Mouse (Mus musculus) liver, embryonic 15.5 days (tissue): ENCODE data around the gene Slc17a8. TPM values are rescaled to one million over a fixed set of nuclear protein-coding genes. Genes with fewer than 3 reads are reported as not detected.
"Not testable (repeated sequence)": the region's sequence is repeated elsewhere in the genome, so short reads cannot be mapped to it uniquely, and the experiment has no call there.

ENCODE experiments used
- ATAC-seq: fragments of 200-750 bp; cut with Nextera tagmentation; 2 replicates; pipeline ENCODE4 v1.8.0; 2017; ENCODE audit warnings: moderate number of reproducible peaks, mild to moderate bottlenecking, moderate library complexity; ENCODE audit not compliant: insufficient read depth
- H3K27ac ChIP-seq: fragments of 300-500 bp; sonication (generic); replicated peaks from 2 replicates; pipeline ENCODE4 v1.5.1; 2015; ENCODE audit warnings: mild to moderate bottlenecking, inconsistent platforms
- H3K27me3 ChIP-seq: fragments of 300-500 bp; sonication (generic); 2 replicates; pipeline ENCODE4 v1.6.1; 2015; ENCODE audit warnings: mild to moderate bottlenecking, inconsistent platforms
- H3K36me3 ChIP-seq: fragments of 300-500 bp; sonication (generic); replicated peaks from 2 replicates; pipeline ENCODE4 v1.6.1; 2015; ENCODE audit warnings: moderate library complexity, mild to moderate bottlenecking, inconsistent platforms
- H3K4me1 ChIP-seq: fragments of 300-500 bp; sonication (generic); replicated peaks from 2 replicates; pipeline ENCODE4 v1.6.1; 2015; ENCODE audit warnings: inconsistent platforms
- H3K4me2 ChIP-seq: fragments of 300-500 bp; sonication (generic); 2 replicates; pipeline ENCODE4 v1.6.1; 2015; ENCODE audit warnings: moderate library complexity, mild to moderate bottlenecking, inconsistent platforms
- H3K4me3 ChIP-seq: fragments of 300-500 bp; sonication (generic); replicated peaks from 2 replicates; pipeline ENCODE4 v1.5.1; 2015; ENCODE audit warnings: mild to moderate bottlenecking, inconsistent platforms
- H3K9ac ChIP-seq: fragments of 300-500 bp; sonication (generic); 2 replicates; pipeline ENCODE4 v1.6.1; 2015; ENCODE audit warnings: moderate library complexity, mild to moderate bottlenecking, inconsistent platforms
- H3K9me3 ChIP-seq: fragments of 300-500 bp; sonication (generic); replicated peaks from 2 replicates; pipeline ENCODE4 v1.6.1; 2016; ENCODE audit warnings: inconsistent platforms
- WGBS: fragments of 180-500 bp; shearing (Covaris S2); methylation state at CpG from one replicate; pipeline ENCODE4 v1.1.7; 2015; ENCODE audit warnings: mixed read lengths; ENCODE audit not compliant: insufficient replicate concordance; 5-methylcytosine and 5-hydroxymethylcytosine counted together
- polyA plus RNA-seq: library from polyadenylated mRNA; unstranded; fragments of >200 nt; fragmentation: Nextera tagmentation; extraction: Ambion mirVana; gene quantifications from 2 replicates; pipeline ENCODE4 v1.2.1, GENCODE M21; 2015

Slc17a8 gene
- polyA plus RNA-seq = 0.02 and 0.14 TPM in 2 replicates

DNA sequence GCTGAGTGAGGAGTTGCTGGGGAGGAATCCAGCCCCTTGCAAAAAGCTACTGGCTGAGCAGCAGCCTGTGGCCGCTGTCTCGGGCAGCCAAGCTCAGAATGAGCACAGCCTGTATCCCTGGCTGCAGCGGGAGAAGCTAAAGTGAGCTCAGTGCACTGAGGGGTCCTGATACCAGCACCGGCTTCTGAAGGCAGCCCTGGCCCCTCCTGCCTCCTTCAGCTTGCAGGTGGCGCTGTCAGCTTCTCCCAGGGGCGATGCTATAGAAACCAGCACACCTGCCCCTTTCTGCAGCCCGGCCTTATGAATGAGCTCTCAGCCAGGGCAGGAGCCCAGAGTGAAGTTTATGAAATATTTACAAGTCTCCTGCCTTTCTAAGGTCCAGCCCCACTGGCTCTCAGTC lies at the start of gene Slc17a8:
Gene Slc17a8, minus strand, starts transcription at position 125 of the 400 bp plus-strand sequence.
- Histone ChIP-seq H3K4me1 (no peaks in the 10 kb centered on the region), H3K4me2 (no peak within 1 kb of the TSS), H3K27me3 (peaks cover 3% of the 10 kb centered on the region; the same call in 1 of the 2 replicates), H3K36me3 (no peaks in the 10 kb centered on the region), H3K9ac (no peak within 1 kb of the TSS), H3K4me3 (no peak within 1 kb of the TSS), H3K27ac (no peak within 1 kb of the TSS), H3K9me3 (no peaks in the 10 kb centered on the region)
- WGBS = 55% methylated on average over 7 of the region's 7 CpGs
- ATAC-seq = no peak

DNA sequence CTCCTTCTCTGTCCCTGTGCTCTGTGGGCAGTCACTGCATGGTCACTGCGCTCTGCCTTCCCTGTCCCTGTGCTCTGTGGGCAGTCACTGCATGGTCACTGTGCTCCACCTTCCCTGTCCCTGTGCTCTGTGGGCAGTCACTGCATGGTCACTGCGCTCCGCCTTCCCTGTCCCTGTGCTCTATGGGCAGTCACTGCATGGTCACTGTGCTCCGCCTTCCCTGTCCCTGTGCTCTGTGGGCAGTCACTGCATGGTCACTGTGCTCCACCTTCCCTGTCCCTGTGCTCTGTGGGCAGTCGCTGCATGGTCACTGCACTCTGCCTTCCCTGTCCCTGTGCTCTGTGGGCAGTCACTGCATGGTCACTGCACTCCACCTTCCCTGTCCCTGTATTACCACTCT lies 49.3 kb upstream of the Slc17a8 start:
- ATAC-seq, H3K4me3 ChIP-seq, H3K9ac ChIP-seq, H3K4me2 ChIP-seq, H3K27ac ChIP-seq, H3K4me1 ChIP-seq, H3K9me3 ChIP-seq, H3K27me3 ChIP-seq: not testable (repeated sequence)
- peaks cover 12% of the 10 kb centered on the region; the same call in 1 of the 2 replicates for H3K36me3 ChIP-seq
- 87% methylated on average over 5 of the region's 5 CpGs for WGBS

DNA sequence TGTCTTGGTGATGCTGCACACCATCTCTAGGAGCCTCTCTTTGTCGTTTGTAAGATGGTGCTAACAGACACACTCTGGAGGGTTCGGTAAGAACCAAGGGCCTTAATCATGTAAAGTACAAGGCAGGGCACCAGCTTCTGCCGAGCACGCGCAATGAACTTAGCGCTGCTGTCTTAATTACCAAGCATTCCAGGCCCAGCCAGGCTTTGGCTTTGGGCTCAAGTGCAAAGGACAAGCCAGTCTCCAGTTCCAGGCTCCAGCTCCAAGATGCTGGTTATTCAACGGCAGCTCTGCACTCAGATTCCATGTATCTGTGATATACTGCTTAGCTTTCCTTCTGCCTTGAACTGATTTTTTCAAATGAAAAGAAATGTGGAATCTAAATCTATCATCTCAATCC lies 46.5 kb upstream of the Slc17a8 start:
- no peak overlapping the region for H3K9ac ChIP-seq
- no peak for ATAC-seq
- H3K27me3 ChIP-seq = no peaks in the 10 kb centered on the region
- H3K4me1 ChIP-seq = no peaks in the 10 kb centered on the region
- H3K27ac ChIP-seq = no peak overlapping the region
- no peak overlapping the region for H3K4me2 ChIP-seq
- H3K9me3 ChIP-seq = no peaks in the 10 kb centered on the region
- H3K4me3 ChIP-seq = no peak overlapping the region
- H3K36me3 ChIP-seq = peaks cover 12% of the 10 kb centered on the region; the same call in 1 of the 2 replicates
- WGBS = 86% methylated on average over 7 of the region's 7 CpGs

DNA sequence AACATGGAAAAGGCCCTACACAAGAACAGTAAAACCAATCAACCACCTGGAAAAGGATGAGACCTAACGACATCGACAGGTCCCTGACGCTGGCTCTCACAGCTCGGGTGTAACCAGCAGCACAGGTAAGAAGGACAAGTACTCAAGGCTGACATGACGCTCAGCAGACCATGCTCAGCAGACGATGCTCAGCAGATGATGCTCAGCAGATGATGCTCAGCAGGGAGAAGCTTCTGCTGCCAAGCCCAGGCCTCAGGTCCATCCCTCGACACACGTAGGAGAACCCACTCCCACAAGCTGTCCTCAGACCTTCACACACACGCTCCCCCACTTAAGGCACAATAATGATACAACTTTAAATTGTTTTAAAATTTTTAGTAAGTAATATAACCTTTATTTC lies 44.6 kb upstream of the Slc17a8 start:
- WGBS = 84% methylated on average over 9 of the region's 9 CpGs

DNA sequence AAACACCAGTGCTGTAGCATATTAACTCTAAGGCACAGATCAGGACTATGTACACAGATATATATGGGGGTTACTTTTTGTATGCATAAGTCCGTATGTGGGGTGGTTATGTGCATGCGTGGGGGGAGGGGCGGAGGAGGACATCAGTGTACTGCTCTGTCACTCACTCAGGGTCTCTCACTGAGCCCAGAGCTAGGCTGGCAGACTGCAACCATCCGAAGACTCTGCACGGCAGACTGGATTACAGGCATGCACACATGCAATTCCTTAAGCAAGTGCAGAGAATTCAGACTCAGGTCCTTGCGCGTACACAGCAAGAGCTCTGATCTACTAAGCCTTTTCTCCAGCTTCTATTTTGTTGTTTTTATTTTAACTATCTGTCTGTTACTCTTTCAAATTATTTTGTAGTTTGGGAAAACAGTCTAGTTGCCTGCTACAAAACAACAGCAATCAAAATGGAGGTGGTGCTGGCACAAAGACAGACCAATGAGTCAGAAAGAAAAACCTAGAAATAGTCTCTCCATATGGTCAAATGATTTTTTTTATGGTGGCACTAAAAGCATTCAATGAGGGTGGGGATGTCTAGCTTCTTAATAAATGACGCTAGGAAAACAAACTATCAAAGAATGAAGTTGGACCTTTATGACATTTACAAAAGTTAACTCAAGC lies 44.1 kb upstream of the Slc17a8 start:
- no peak overlapping the region for H3K9ac ChIP-seq
- WGBS = 84% methylated on average over 8 of the region's 8 CpGs

More for the DNA sequence above, 44.6 kb upstream of the Slc17a8 start:
- Histone ChIP-seq H3K9me3 (no peaks in the 10 kb centered on the region), H3K4me2 (no peak overlapping the region), H3K36me3 (peaks cover 24% of the 10 kb centered on the region), H3K27me3 (no peaks in the 10 kb centered on the region), H3K4me1 (no peaks in the 10 kb centered on the region), H3K4me3 (no peak overlapping the region), H3K27ac (no peak overlapping the region), H3K9ac (no peak overlapping the region)
- ATAC-seq = no peak

DNA sequence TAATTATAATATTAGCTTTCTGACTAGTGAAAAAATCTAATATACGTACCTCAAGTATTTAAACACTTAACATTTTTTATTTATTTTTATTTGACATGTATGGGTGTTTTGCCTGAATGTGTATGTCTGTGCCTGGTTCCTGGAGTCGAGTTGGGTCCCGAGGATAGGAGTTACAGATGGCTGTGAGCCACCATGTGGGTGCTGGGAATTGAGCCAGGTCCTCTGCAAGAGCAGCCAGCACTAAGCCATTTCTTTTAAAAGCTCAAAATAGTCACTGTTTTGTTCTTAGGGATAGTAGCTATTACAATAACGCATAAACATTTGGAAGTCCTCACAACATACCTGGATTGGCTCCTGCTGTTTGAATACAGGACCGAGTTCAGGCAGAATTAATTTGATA lies 35.3 kb upstream of the Slc17a8 start:
- no peaks in the 10 kb centered on the region for H3K4me1 ChIP-seq
- no peak overlapping the region for H3K4me2 ChIP-seq
- ATAC-seq = no peak
- no peak overlapping the region for H3K4me3 ChIP-seq
- H3K9ac ChIP-seq = no peak overlapping the region
- peaks cover 72% of the 10 kb centered on the region for H3K36me3 ChIP-seq
- H3K27ac ChIP-seq = no peak overlapping the region
- whole genome bisulfite sequencing = 77% methylated on average over 5 of the region's 5 CpGs
- H3K9me3 ChIP-seq = no peaks in the 10 kb centered on the region
- H3K27me3 ChIP-seq = no peaks in the 10 kb centered on the region

More for the DNA sequence above, 44.1 kb upstream of the Slc17a8 start:
- H3K4me1 ChIP-seq = no peaks in the 10 kb centered on the region
- no peak overlapping the region for H3K4me2 ChIP-seq
- H3K36me3 ChIP-seq = peaks cover 30% of the 10 kb centered on the region
- no peak overlapping the region for H3K27ac ChIP-seq
- H3K4me3 ChIP-seq = no peak overlapping the region
- no peak for ATAC-seq
- H3K27me3 ChIP-seq = no peaks in the 10 kb centered on the region
- H3K9me3 ChIP-seq = no peaks in the 10 kb centered on the region

DNA sequence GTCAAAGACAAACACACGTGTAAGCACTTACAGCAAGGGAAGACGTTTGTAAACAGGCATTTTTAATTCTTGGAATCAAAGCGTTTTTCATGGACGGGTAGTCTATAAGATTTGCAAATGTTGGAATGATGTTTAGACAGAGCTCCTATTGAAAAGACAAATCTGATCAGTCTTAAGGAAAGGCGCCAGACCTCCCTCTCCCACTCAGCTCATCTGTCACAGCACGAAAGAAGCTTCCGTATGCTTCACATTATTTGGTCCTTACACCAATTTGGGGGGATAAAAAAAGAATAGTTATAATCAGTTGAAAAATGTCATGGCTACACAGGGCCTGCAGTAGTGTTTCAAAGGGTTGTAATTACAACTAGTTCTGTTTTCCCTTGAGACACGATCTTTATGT lies 31.9 kb upstream of the Slc17a8 start:
- 78% methylated on average over 8 of the region's 8 CpGs for WGBS
- ATAC-seq = no peak
- H3K27me3 ChIP-seq = no peaks in the 10 kb centered on the region
- H3K4me3 ChIP-seq = no peak overlapping the region
- no peak overlapping the region for H3K4me2 ChIP-seq
- H3K9ac ChIP-seq = no peak overlapping the region
- no peak overlapping the region for H3K27ac ChIP-seq
- peaks cover 60% of the 10 kb centered on the region for H3K36me3 ChIP-seq
- no peaks in the 10 kb centered on the region for H3K9me3 ChIP-seq
- H3K4me1 ChIP-seq = no peaks in the 10 kb centered on the region

DNA sequence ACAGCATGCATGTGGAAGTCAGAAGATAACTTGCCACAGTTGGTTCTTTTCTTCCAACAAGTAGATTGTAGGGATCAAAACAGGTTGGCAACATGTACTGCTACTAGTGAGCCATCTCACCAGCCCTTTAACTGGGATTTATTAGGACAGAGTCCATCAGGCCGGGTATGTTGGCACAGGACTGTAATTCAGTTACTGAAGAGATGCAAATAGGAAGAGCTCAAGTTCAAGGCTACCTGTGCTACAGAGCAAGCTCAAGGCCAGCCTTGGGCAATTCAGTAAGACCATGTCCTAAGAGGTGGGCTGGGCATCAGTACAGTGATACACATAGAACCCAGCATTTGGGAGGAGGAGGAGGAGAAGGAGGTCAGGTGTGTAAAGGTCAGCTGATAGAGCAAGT lies 30.6 kb upstream of the Slc17a8 start:
- Histone ChIP-seq H3K4me2 (no peak overlapping the region), H3K27ac (no peak overlapping the region), H3K36me3 (peaks cover 50% of the 10 kb centered on the region), H3K9me3 (no peaks in the 10 kb centered on the region), H3K4me1 (no peaks in the 10 kb centered on the region), H3K27me3 (no peaks in the 10 kb centered on the region), H3K4me3 (no peak overlapping the region), H3K9ac (no peak overlapping the region)
- no peak for ATAC-seq
- WGBS = 58% methylated on average over 1 of the region's 1 CpGs

DNA sequence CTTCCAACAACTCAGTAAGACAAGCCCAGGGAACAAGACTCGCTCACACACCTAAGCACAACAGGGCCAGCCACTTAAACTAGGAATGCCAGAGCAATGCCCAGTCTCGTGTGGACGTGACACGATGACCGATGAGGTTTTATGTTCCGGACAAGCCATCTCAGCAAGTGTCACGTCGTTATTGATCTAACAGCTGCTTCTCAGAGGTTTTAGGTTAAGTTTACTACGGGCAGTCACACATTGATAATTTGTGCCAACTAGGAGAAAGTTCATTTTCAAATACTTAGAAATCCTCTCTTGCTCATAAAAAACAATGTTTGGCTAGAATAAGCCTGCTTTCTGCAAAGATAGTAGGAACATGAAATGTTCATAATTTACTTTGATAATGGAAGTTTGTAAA lies 25.9 kb upstream of the Slc17a8 start:
- no peak for ATAC-seq

DNA sequence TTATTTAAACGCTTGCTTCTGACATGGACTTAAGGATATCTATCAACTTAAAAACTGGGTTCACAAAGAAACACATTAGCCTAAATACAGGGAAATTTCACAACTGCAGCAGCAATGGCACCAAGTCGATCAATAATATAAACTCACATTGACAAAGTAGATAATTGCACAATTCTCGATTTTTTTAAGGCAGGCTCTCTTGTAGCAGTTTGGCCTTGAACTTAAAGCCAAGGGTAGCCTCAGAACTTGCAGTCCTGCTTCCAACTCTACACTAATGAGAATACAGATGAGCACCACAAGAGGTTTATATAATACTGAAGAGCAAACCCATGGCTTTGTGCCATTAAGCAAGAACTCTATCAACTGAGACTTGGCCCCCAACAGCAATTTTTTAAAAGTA lies 15.9 kb upstream of the Slc17a8 start:
- 65% methylated on average over 3 of the region's 3 CpGs for WGBS
- no peak overlapping the region for H3K27ac ChIP-seq
- H3K9me3 ChIP-seq = no peaks in the 10 kb centered on the region
- H3K4me1 ChIP-seq = peaks cover 5% of the 10 kb centered on the region
- no peak overlapping the region for H3K9ac ChIP-seq
- no peaks in the 10 kb centered on the region for H3K27me3 ChIP-seq
- H3K36me3 ChIP-seq = peaks cover 29% of the 10 kb centered on the region
- no peak for ATAC-seq
- H3K4me2 ChIP-seq = no peak overlapping the region
- H3K4me3 ChIP-seq = no peak overlapping the region

More for the DNA sequence above, 25.9 kb upstream of the Slc17a8 start:
- no peaks in the 10 kb centered on the region for H3K9me3 ChIP-seq
- WGBS = 90% methylated on average over 9 of the region's 9 CpGs
- no peak overlapping the region for H3K9ac ChIP-seq
- no peak overlapping the region for H3K27ac ChIP-seq
- no peaks in the 10 kb centered on the region for H3K27me3 ChIP-seq
- peaks cover 46% of the 10 kb centered on the region for H3K36me3 ChIP-seq
- H3K4me2 ChIP-seq = no peak overlapping the region
- no peaks in the 10 kb centered on the region for H3K4me1 ChIP-seq
- no peak overlapping the region for H3K4me3 ChIP-seq

DNA sequence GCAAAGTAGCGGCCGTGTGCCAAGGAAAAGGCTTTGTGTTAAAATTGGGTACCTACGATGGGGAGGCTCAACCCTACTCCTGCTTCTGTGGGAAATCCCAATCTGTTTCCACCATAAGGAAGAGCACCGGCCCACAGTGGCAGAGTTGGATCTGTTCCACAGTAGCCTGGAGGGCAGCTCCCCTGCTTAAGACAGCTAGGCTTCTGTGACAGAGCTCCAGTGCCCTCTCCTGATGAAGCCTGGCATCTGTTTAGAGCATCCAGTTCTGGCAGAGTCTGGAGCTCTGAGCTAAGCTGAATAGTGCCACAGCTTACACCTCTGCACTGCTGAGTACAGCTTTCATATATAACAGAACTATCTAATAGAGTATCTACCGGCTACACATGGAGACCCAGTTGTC lies 14.0 kb upstream of the Slc17a8 start:
- H3K4me1 ChIP-seq = peaks cover 8% of the 10 kb centered on the region
- no peak for ATAC-seq
- no peak overlapping the region for H3K9ac ChIP-seq
- 77% methylated on average over 5 of the region's 5 CpGs for WGBS
- H3K27ac ChIP-seq = no peak overlapping the region
- H3K9me3 ChIP-seq = no peaks in the 10 kb centered on the region
- H3K4me3 ChIP-seq = no peak overlapping the region
- H3K27me3 ChIP-seq = no peaks in the 10 kb centered on the region
- H3K36me3 ChIP-seq = peaks cover 9% of the 10 kb centered on the region
- no peak overlapping the region for H3K4me2 ChIP-seq
